Mouse (Mus musculus) embryonic fibroblast, embryonic 13.5 days (primary cell): ENCODE measurements around the gene Sh3bp5. TPM values are rescaled to one million over a fixed set of nuclear protein-coding genes. Genes with fewer than 3 reads are reported as not detected.
"Not testable (repeated sequence)": the region's sequence is repeated elsewhere in the genome, so short reads cannot be mapped to it uniquely, and the experiment has no call there.

Experiments
- H3K27ac ChIP-seq: 2 replicates; pipeline ENCODE4 v1.5.1; 2012; ENCODE audit warnings: low read length, control low read depth, inconsistent platforms; ENCODE audit not compliant: insufficient read depth
- H3K4me1 ChIP-seq: 2 replicates; pipeline ENCODE4 v1.6.1; 2011; ENCODE audit warnings: low read length; ENCODE audit not compliant: control insufficient read depth, insufficient read depth
- H3K4me3 ChIP-seq: 2 replicates; pipeline ENCODE4 v1.5.1; 2011; ENCODE audit warnings: mild to moderate bottlenecking, control low read depth, low read length; ENCODE audit not compliant: insufficient read depth
- CTCF ChIP-seq: IDR thresholded peaks from 2 replicates; pipeline ENCODE4 v1.5.1; 2011; ENCODE audit warnings: mild to moderate bottlenecking, control low read depth, low read length, moderate library complexity, borderline replicate concordance; ENCODE audit not compliant: insufficient read depth
- POLR2A ChIP-seq: IDR thresholded peaks from 2 replicates; pipeline ENCODE4 v1.6.1; 2011; ENCODE audit warnings: low read depth, mild to moderate bottlenecking, control low read depth, low read length, moderate library complexity
- polyA plus RNA-seq: library from polyadenylated mRNA; stranded (reverse); fragments of >200 nt; gene quantifications from 2 replicates; pipeline ENCODE4 v1.2.4, GENCODE M21; 2011; ENCODE audit warnings: low read depth; ENCODE audit not compliant: missing spikeins, insufficient read length

Gene Sh3bp5
- polyA plus RNA-seq = 25.0 and 29.1 TPM in 2 replicates

- H3K4me3 ChIP-seq = peak within 1 kb of the TSS; percentile 68
- H3K27ac ChIP-seq = no peak within 1 kb of the TSS
- TF ChIP-seq CTCF (peak; percentile 42), POLR2A (no peak; the same call in 1 of the 2 replicates)
- no peaks in the 10 kb centered on the region for H3K4me1 ChIP-seq
These were observed at the start of gene Sh3bp5 for GRCm38 (mm10) chr14:31435930-31436693. TSS of gene Sh3bp5 (minus strand) at chr14:31436078.

- no peaks in the 10 kb centered on the region for H3K4me1 ChIP-seq
- no peak overlapping the region for H3K4me3 ChIP-seq
- H3K27ac ChIP-seq = no peak overlapping the region
- TF ChIP-seq POLR2A = no peak
- TF ChIP-seq CTCF = no peak
These were observed 46.5 kb upstream of the Sh3bp5 start for GRCm38 (mm10) chr14:31482417-31482816.

- no peak for TF ChIP-seq CTCF
- Histone ChIP-seq H3K4me3 (no peak overlapping the region), H3K27ac (no peak overlapping the region), H3K4me1 (no peaks in the 10 kb centered on the region)
These were observed 37.4 kb upstream of the Sh3bp5 start for GRCm38 (mm10) chr14:31473297-31473696.

- H3K4me1 ChIP-seq = no peaks in the 10 kb centered on the region
- TF ChIP-seq POLR2A (no peak), CTCF (no peak)
- H3K4me3 ChIP-seq = no peak overlapping the region
- no peak overlapping the region for H3K27ac ChIP-seq
These were observed 36.7 kb upstream of the Sh3bp5 start for GRCm38 (mm10) chr14:31472451-31473061.

- H3K4me3 ChIP-seq = no peak overlapping the region
- H3K27ac ChIP-seq = no peak overlapping the region
- TF ChIP-seq POLR2A = no peak
- TF ChIP-seq CTCF = no peak
- no peaks in the 10 kb centered on the region for H3K4me1 ChIP-seq
These were observed 33.8 kb upstream of the Sh3bp5 start for GRCm38 (mm10) chr14:31469711-31470110.

- TF ChIP-seq CTCF = no peak
- TF ChIP-seq POLR2A = no peak
- Histone ChIP-seq H3K4me3 (no peak overlapping the region), H3K27ac (no peak overlapping the region), H3K4me1 (no peaks in the 10 kb centered on the region)
These were observed 28.3 kb upstream of the Sh3bp5 start for GRCm38 (mm10) chr14:31464176-31464575.

GRCm38 (mm10) chr14:31462886-31463285, 27.0 kb upstream of the Sh3bp5 start:
- TF ChIP-seq CTCF (no peak), POLR2A (no peak)
- Histone ChIP-seq H3K4me1 (no peaks in the 10 kb centered on the region), H3K4me3 (no peak overlapping the region), H3K27ac (no peak overlapping the region)

- H3K4me3 ChIP-seq, H3K27ac ChIP-seq, H3K4me1 ChIP-seq: not testable (repeated sequence)
These were observed 26.3 kb upstream of the Sh3bp5 start for GRCm38 (mm10) chr14:31462226-31462625.

- H3K4me3 ChIP-seq = no peak overlapping the region
- no peak overlapping the region for H3K27ac ChIP-seq
- no peaks in the 10 kb centered on the region for H3K4me1 ChIP-seq
- TF ChIP-seq CTCF (no peak), POLR2A (no peak)
These were observed 22.1 kb upstream of the Sh3bp5 start for GRCm38 (mm10) chr14:31458006-31458405.

GRCm38 (mm10) chr14:31456064-31456721, 20.3 kb upstream of the Sh3bp5 start:
- no peaks in the 10 kb centered on the region for H3K4me1 ChIP-seq
- H3K4me3 ChIP-seq = no peak overlapping the region
- TF ChIP-seq CTCF (no peak), POLR2A (no peak)
- no peak overlapping the region for H3K27ac ChIP-seq
